Mouse (Mus musculus): Measurements from ENCODE around the gene Ccdc88c. TPM values are rescaled to one million over a fixed set of nuclear protein-coding genes. Genes with fewer than 3 reads are reported as not detected.

Ccdc88c gene
- polyA plus RNA-seq, 1 experiment from 2014 or later = 16.7 TPM

- Histone ChIP-seq H3K9me3 (ENCODE audit: control insufficient read depth, low read length) (no peaks in the 10 kb centered on the region), H3K36me3 (ENCODE audit: control insufficient read depth, insufficient read depth, low read length) (no peaks in the 10 kb centered on the region), H3K9ac (replicated peaks; ENCODE audit: low read length) (no peak overlapping the region), H3K27me3 (ENCODE audit: control insufficient read depth, insufficient read depth, low read length) (peaks cover 18% of the 10 kb centered on the region), H3K4me2 (ENCODE audit: low read length) (no peak overlapping the region), H3K4me1 (ENCODE audit: control insufficient read depth, insufficient read depth, low read length) (peaks cover 14% of the 10 kb centered on the region; the same call in 1 of the 2 replicates), H3K27ac (replicated peaks; ENCODE audit: low read depth, low read length) (no peak overlapping the region), H3K4me3 (replicated peaks; ENCODE audit: low read depth, low read length) (no peak overlapping the region)
- ATAC-seq (ENCODE audit: low FRiP score, low TSS enrichment) = no peak
- WGBS = 81% methylated on average over 6 of the region's 6 CpGs
- DNase-seq = no peak
These were observed 127.5 kb downstream of the Ccdc88c start for GRCm38 (mm10) chr12:100901386-100901785.

GRCm38 (mm10) chr12:100900901-100901300 is 128.0 kb downstream of the Ccdc88c start:
- Histone ChIP-seq H3K9me3 (ENCODE audit: control insufficient read depth, low read length) (no peaks in the 10 kb centered on the region), H3K4me1 (ENCODE audit: control insufficient read depth, insufficient read depth, low read length) (peaks cover 14% of the 10 kb centered on the region; the same call in 1 of the 2 replicates), H3K27me3 (ENCODE audit: control insufficient read depth, insufficient read depth, low read length) (peaks cover 18% of the 10 kb centered on the region), H3K27ac (replicated peaks; ENCODE audit: low read depth, low read length) (no peak overlapping the region), H3K9ac (replicated peaks; ENCODE audit: low read length) (no peak overlapping the region), H3K36me3 (ENCODE audit: control insufficient read depth, insufficient read depth, low read length) (no peaks in the 10 kb centered on the region), H3K4me3 (replicated peaks; ENCODE audit: low read depth, low read length) (no peak overlapping the region), H3K4me2 (ENCODE audit: low read length) (no peak overlapping the region)
- no peak for DNase-seq
- no peak for ATAC-seq (ENCODE audit: low FRiP score, low TSS enrichment)
- 77% methylated on average over 6 of the region's 6 CpGs for WGBS

GRCm38 (mm10) chr12:100899111-100899640 is 129.7 kb downstream of the Ccdc88c start:
- H3K4me3 ChIP-seq (replicated peaks; ENCODE audit: low read depth, low read length) = peak overlapping the region; percentile 44
- peak overlapping the region; percentile 78 for H3K4me2 ChIP-seq (ENCODE audit: low read length)
- H3K9ac ChIP-seq (replicated peaks; ENCODE audit: low read length) = peak overlapping the region; percentile 54
- ATAC-seq (ENCODE audit: low FRiP score, low TSS enrichment) (peak; percentile 59; the same call in 1 of the 2 replicates), DNase-seq (peak; percentile 68)
- H3K9me3 ChIP-seq (ENCODE audit: control insufficient read depth, low read length) = no peaks in the 10 kb centered on the region
- no peaks in the 10 kb centered on the region for H3K36me3 ChIP-seq (ENCODE audit: control insufficient read depth, insufficient read depth, low read length)
- peaks cover 18% of the 10 kb centered on the region; the same call in 1 of the 2 replicates for H3K4me1 ChIP-seq (ENCODE audit: control insufficient read depth, insufficient read depth, low read length)
- 0 out of 2 replicates have a peak overlapping the region, but pooled peaks have one; percentile 20 for H3K27ac ChIP-seq (replicated peaks; ENCODE audit: low read depth, low read length)
- H3K27me3 ChIP-seq (ENCODE audit: control insufficient read depth, insufficient read depth, low read length) = peaks cover 18% of the 10 kb centered on the region
- under 1% methylated on average over 30 of the region's 30 CpGs for WGBS

- no peak overlapping the region for H3K27ac ChIP-seq (replicated peaks; ENCODE audit: low read depth, low read length)
- no peaks in the 10 kb centered on the region for H3K36me3 ChIP-seq (ENCODE audit: control insufficient read depth, insufficient read depth, low read length)
- H3K4me3 ChIP-seq (replicated peaks; ENCODE audit: low read depth, low read length) = peak overlapping the region; percentile 44
- no peak for ATAC-seq (ENCODE audit: low FRiP score, low TSS enrichment)
- H3K4me2 ChIP-seq (ENCODE audit: low read length) = peak overlapping the region; percentile 78
- H3K9ac ChIP-seq (replicated peaks; ENCODE audit: low read length) = no peak overlapping the region
- WGBS = 17% methylated on average over 12 of the region's 12 CpGs
- peak; percentile 41 for DNase-seq
- H3K9me3 ChIP-seq (ENCODE audit: control insufficient read depth, low read length) = no peaks in the 10 kb centered on the region
- peaks cover 18% of the 10 kb centered on the region; the same call in 1 of the 2 replicates for H3K4me1 ChIP-seq (ENCODE audit: control insufficient read depth, insufficient read depth, low read length)
- H3K27me3 ChIP-seq (ENCODE audit: control insufficient read depth, insufficient read depth, low read length) = peaks cover 18% of the 10 kb centered on the region
These were observed 130.9 kb downstream of the Ccdc88c start for GRCm38 (mm10) chr12:100897736-100898650.

DNA sequence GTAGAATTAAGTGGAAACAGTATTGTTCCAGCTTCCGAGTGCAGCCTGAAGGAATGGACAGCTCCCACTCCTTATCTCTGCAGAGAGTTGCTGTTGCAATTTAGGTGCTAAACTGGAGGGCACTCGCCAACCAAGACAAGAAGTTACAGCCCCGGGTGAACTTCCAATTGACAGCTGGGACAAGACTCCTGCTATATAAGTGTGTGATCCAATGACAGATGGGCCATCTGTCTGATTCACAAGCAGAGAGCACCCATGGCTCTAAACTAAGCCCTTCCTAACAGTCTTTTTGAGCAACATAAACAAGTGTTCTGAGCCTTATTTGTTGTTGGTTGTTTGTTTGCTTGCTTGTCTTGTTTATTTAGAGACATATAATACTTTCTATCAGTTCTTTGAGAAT is 132.2 kb downstream of the Ccdc88c start:
- ATAC-seq (ENCODE audit: low FRiP score, low TSS enrichment) (no peak), DNase-seq (no peak)
- Histone ChIP-seq H3K27ac (replicated peaks; ENCODE audit: low read depth, low read length) (no peak overlapping the region), H3K27me3 (ENCODE audit: control insufficient read depth, insufficient read depth, low read length) (peaks cover 18% of the 10 kb centered on the region), H3K4me2 (ENCODE audit: low read length) (no peak overlapping the region), H3K36me3 (ENCODE audit: control insufficient read depth, insufficient read depth, low read length) (no peaks in the 10 kb centered on the region), H3K4me1 (ENCODE audit: control insufficient read depth, insufficient read depth, low read length) (peaks cover 18% of the 10 kb centered on the region; the same call in 1 of the 2 replicates), H3K9me3 (ENCODE audit: control insufficient read depth, low read length) (no peaks in the 10 kb centered on the region), H3K4me3 (replicated peaks; ENCODE audit: low read depth, low read length) (no peak overlapping the region), H3K9ac (replicated peaks; ENCODE audit: low read length) (no peak overlapping the region)
- WGBS = 57% methylated on average over 3 of the region's 3 CpGs

DNA sequence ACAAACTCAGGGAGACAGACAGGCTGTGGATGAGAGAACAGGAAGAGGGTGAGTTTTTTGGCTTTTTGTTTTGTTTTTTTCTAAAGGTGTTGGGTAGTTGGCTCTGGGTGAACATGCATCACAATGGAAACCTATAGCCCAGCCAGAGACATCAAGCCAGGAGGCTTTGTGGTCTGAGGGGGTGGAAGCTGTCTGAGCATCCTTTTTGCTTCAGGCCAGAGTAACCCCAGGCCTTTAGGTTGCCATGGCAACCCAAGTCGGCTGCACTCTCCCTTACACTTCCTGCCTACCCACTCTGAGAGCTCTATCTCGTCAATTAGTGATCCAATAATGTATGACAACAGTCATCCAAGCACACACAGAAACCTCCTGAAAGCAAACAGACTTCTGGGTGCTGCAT is 133.4 kb downstream of the Ccdc88c start:
- H3K9me3 ChIP-seq (ENCODE audit: control insufficient read depth, low read length) = no peaks in the 10 kb centered on the region
- WGBS = 0% methylated on average over 2 of the region's 2 CpGs
- no peak overlapping the region for H3K27ac ChIP-seq (replicated peaks; ENCODE audit: low read depth, low read length)
- no peak overlapping the region for H3K9ac ChIP-seq (replicated peaks; ENCODE audit: low read length)
- no peaks in the 10 kb centered on the region for H3K36me3 ChIP-seq (ENCODE audit: control insufficient read depth, insufficient read depth, low read length)
- peaks cover 18% of the 10 kb centered on the region for H3K27me3 ChIP-seq (ENCODE audit: control insufficient read depth, insufficient read depth, low read length)
- ATAC-seq (ENCODE audit: low FRiP score, low TSS enrichment) (no peak), DNase-seq (peak; percentile 66)
- no peak overlapping the region for H3K4me2 ChIP-seq (ENCODE audit: low read length)
- H3K4me1 ChIP-seq (ENCODE audit: control insufficient read depth, insufficient read depth, low read length) = peaks cover 18% of the 10 kb centered on the region; the same call in 1 of the 2 replicates
- H3K4me3 ChIP-seq (replicated peaks; ENCODE audit: low read depth, low read length) = no peak overlapping the region

- Histone ChIP-seq H3K4me3 (replicated peaks; ENCODE audit: low read depth, low read length) (no peak overlapping the region), H3K4me1 (ENCODE audit: control insufficient read depth, insufficient read depth, low read length) (0 out of 2 replicates have a peak, but pooled peaks cover 2% of the 10 kb centered on the region), H3K9me3 (ENCODE audit: control insufficient read depth, low read length) (no peaks in the 10 kb centered on the region), H3K4me2 (ENCODE audit: low read length) (no peak overlapping the region), H3K27ac (replicated peaks; ENCODE audit: low read depth, low read length) (no peak overlapping the region), H3K36me3 (ENCODE audit: control insufficient read depth, insufficient read depth, low read length) (no peaks in the 10 kb centered on the region), H3K27me3 (ENCODE audit: control insufficient read depth, insufficient read depth, low read length) (no peaks in the 10 kb centered on the region), H3K9ac (replicated peaks; ENCODE audit: low read length) (no peak overlapping the region)
- ATAC-seq (ENCODE audit: low FRiP score, low TSS enrichment) (no peak), DNase-seq (no peak)
- WGBS = 94% methylated on average over 3 of the region's 3 CpGs
These were observed 138.3 kb downstream of the Ccdc88c start for GRCm38 (mm10) chr12:100890548-100890947.

GRCm38 (mm10) chr12:100887801-100888258 is 141.0 kb downstream of the Ccdc88c start:
- no peak overlapping the region for H3K27ac ChIP-seq (replicated peaks; ENCODE audit: low read depth, low read length)
- H3K4me1 ChIP-seq (ENCODE audit: control insufficient read depth, insufficient read depth, low read length) = no peaks in the 10 kb centered on the region
- no peak for ATAC-seq (ENCODE audit: low FRiP score, low TSS enrichment)
- H3K9ac ChIP-seq (replicated peaks; ENCODE audit: low read length) = no peak overlapping the region
- no peaks in the 10 kb centered on the region for H3K36me3 ChIP-seq (ENCODE audit: control insufficient read depth, insufficient read depth, low read length)
- DNase-seq = peak; percentile 36
- no peaks in the 10 kb centered on the region for H3K9me3 ChIP-seq (ENCODE audit: control insufficient read depth, low read length)
- no peak overlapping the region for H3K4me3 ChIP-seq (replicated peaks; ENCODE audit: low read depth, low read length)
- H3K27me3 ChIP-seq (ENCODE audit: control insufficient read depth, insufficient read depth, low read length) = no peaks in the 10 kb centered on the region
- no peak overlapping the region for H3K4me2 ChIP-seq (ENCODE audit: low read length)
- WGBS = 37% methylated on average over 12 of the region's 12 CpGs

Data from midbrain, embryonic 14.5 days (tissue).